Mouse (Mus musculus) kidney, adult 2 months (tissue): ENCODE data around the gene Bcl2l14.

Experiments used
- CTCF ChIP-seq: fragments of 200-500 bp; conservative IDR thresholded peaks from 2 replicates; pipeline ENCODE4 v1.5.1; 2011; ENCODE audit warnings: low read depth, mild to moderate bottlenecking, control low read depth, low read length, moderate library complexity, mixed read lengths; ENCODE audit not compliant: insufficient read depth, insufficient read length
- POLR2A ChIP-seq: fragments of 200-500 bp; IDR thresholded peaks from one replicate; pipeline ENCODE4 v1.6.1; 2011; ENCODE audit warnings: low read depth, low read length, control low read depth

- no peak for TF ChIP-seq CTCF
- no peak for TF ChIP-seq POLR2A
Observed at GRCm38 (mm10) chr6:134486318-134486717, 90.2 kb downstream of the Bcl2l14 start.
